Mouse (Mus musculus) forebrain, embryonic 13.5 days (tissue): ENCODE data around the gene Gtf2h4. TPM values are rescaled to one million over a fixed set of nuclear protein-coding genes. Genes with fewer than 3 reads are reported as not detected.

Source experiments
- ATAC-seq: fragments of 200-750 bp; cut with Nextera tagmentation; 2 replicates; pipeline ENCODE4 v1.8.0; 2017
- H3K27ac ChIP-seq: fragments of 300-500 bp; sonication (generic); 2 replicates; pipeline ENCODE4 v1.5.1; 2015; ENCODE audit warnings: inconsistent platforms, mild to moderate bottlenecking, moderate library complexity
- H3K27me3 ChIP-seq: fragments of 300-500 bp; sonication (generic); 2 replicates; pipeline ENCODE4 v1.6.1; 2015; ENCODE audit warnings: mild to moderate bottlenecking, inconsistent platforms
- H3K36me3 ChIP-seq: fragments of 300-500 bp; sonication (generic); 2 replicates; pipeline ENCODE4 v1.6.1; 2015; ENCODE audit warnings: mild to moderate bottlenecking, inconsistent platforms; ENCODE audit not compliant: poor library complexity, severe bottlenecking
- H3K4me1 ChIP-seq: fragments of 300-500 bp; sonication (generic); 2 replicates; pipeline ENCODE4 v1.6.1; 2015; ENCODE audit warnings: inconsistent platforms
- H3K4me2 ChIP-seq: fragments of 300-500 bp; sonication (generic); 2 replicates; pipeline ENCODE4 v1.6.1; 2015; ENCODE audit warnings: inconsistent platforms, mild to moderate bottlenecking, moderate library complexity
- H3K4me3 ChIP-seq: fragments of 300-500 bp; sonication (generic); 2 replicates; pipeline ENCODE4 v1.5.1; 2015; ENCODE audit warnings: mild to moderate bottlenecking, inconsistent platforms
- H3K9ac ChIP-seq: fragments of 300-500 bp; sonication (generic); 2 replicates; pipeline ENCODE4 v1.6.1; 2015; ENCODE audit warnings: mild to moderate bottlenecking, inconsistent platforms
- H3K9me3 ChIP-seq: fragments of 300-500 bp; sonication (generic); replicated peaks from 2 replicates; pipeline ENCODE4 v1.6.1; 2016; ENCODE audit warnings: inconsistent platforms
- WGBS: fragments of 180-500 bp; shearing (Covaris S2); methylation state at CpG from one replicate; pipeline ENCODE4 v1.1.7; 2015; 5-methylcytosine and 5-hydroxymethylcytosine counted together
- polyA plus RNA-seq: library from polyadenylated mRNA; unstranded; fragments of >200 nt; fragmentation: Nextera tagmentation; extraction: Ambion mirVana; gene quantifications from 2 replicates; pipeline ENCODE4 v1.2.1, GENCODE M21; 2015

The Gtf2h4 gene
- polyA plus RNA-seq, 1 experiment from 2014 or later: 36.3 TPM

- no peaks in the 10 kb centered on the region for H3K27me3 ChIP-seq
- 14% methylated on average over 1 of the region's 1 CpGs for WGBS
- no peak for ATAC-seq
- H3K9me3 ChIP-seq: no peaks in the 10 kb centered on the region
- no peak overlapping the region for H3K27ac ChIP-seq
- no peak overlapping the region for H3K4me2 ChIP-seq
- no peak overlapping the region for H3K4me3 ChIP-seq
- H3K36me3 ChIP-seq: no peaks in the 10 kb centered on the region
- H3K4me1 ChIP-seq: 0 out of 2 replicates have a peak, but pooled peaks cover 2% of the 10 kb centered on the region
- H3K9ac ChIP-seq: no peak overlapping the region
These were observed 39.5 kb downstream of the Gtf2h4 start for GRCm38 (mm10) chr17:35633992-35634391.

- Histone ChIP-seq H3K4me3 (no peak within 1 kb of the TSS), H3K36me3 (no peaks in the 10 kb centered on the region), H3K27ac (no peak within 1 kb of the TSS), H3K27me3 (no peaks in the 10 kb centered on the region), H3K9me3 (no peaks in the 10 kb centered on the region), H3K4me1 (no peaks in the 10 kb centered on the region), H3K9ac (no peak within 1 kb of the TSS), H3K4me2 (no peak within 1 kb of the TSS)
- 93% methylated on average over 7 of the region's 7 CpGs for WGBS
- ATAC-seq: no peak
These were observed 47.0 kb downstream of the Gtf2h4 start, which contains the start of gene Gm9573 for GRCm38 (mm10) chr17:35626537-35626936. Gene Gm9573 (minus strand): TSS chr17:35626637.

Other genes starting within 250 kb of the Gtf2h4 start
- 0.22 and 0.43 TPM in 2 replicates for gene H2-Q6, start 248.9 kb downstream of the Gtf2h4 start, polyA plus RNA-seq
- gene H2-Q7, start 234.6 kb downstream of the Gtf2h4 start, polyA plus RNA-seq: 2.1 and 2.5 TPM in 2 replicates
- 0.55 TPM in 1 of 2 replicates, not detected in the other for gene H2-Q10, start 203.7 kb downstream of the Gtf2h4 start, polyA plus RNA-seq
- gene Pou5f1, start 167.7 kb downstream of the Gtf2h4 start, polyA plus RNA-seq: not detected in 2 replicates
- gene Tcf19, start 156.9 kb downstream of the Gtf2h4 start, polyA plus RNA-seq: 54.4 and 55.5 TPM in 2 replicates
- gene Cchcr1, start 156.6 kb downstream of the Gtf2h4 start, polyA plus RNA-seq: 11.7 and 13.8 TPM in 2 replicates
- 1.4 and 2.1 TPM in 2 replicates for gene Psors1c2, start 140.5 kb downstream of the Gtf2h4 start, polyA plus RNA-seq
- gene Cdsn, start 121.6 kb downstream of the Gtf2h4 start, polyA plus RNA-seq: not detected in 2 replicates
- gene 2300002M23Rik, start 106.3 kb downstream of the Gtf2h4 start, polyA plus RNA-seq: not detected in 2 replicates
- not detected in 2 replicates for gene Sfta2, start 72.2 kb downstream of the Gtf2h4 start, polyA plus RNA-seq
- not detected in 2 replicates for gene Gm9573, start 47.1 kb downstream of the Gtf2h4 start, polyA plus RNA-seq
- 0.06 TPM in 1 of 2 replicates, not detected in the other for gene Mucl3, start 30.0 kb downstream of the Gtf2h4 start, polyA plus RNA-seq
- gene Vars2, start 6.1 kb downstream of the Gtf2h4 start, polyA plus RNA-seq: 12.7 and 17.0 TPM in 2 replicates
- 153 and 169 TPM in 2 replicates for gene Ddr1, start 30.9 kb upstream of the Gtf2h4 start, polyA plus RNA-seq
- 4.5 and 5.2 TPM in 2 replicates for gene Ier3, start 147.9 kb upstream of the Gtf2h4 start, polyA plus RNA-seq
- 57.0 and 57.7 TPM in 2 replicates for gene Flot1, start 149.5 kb upstream of the Gtf2h4 start, polyA plus RNA-seq
- gene Tubb5, start 164.6 kb upstream of the Gtf2h4 start, polyA plus RNA-seq: 1,790 and 1,841 TPM in 2 replicates
- gene Mdc1, start 167.8 kb upstream of the Gtf2h4 start, polyA plus RNA-seq: 15.1 and 18.4 TPM in 2 replicates
- gene Nrm, start 187.6 kb upstream of the Gtf2h4 start, polyA plus RNA-seq: 41.3 and 47.9 TPM in 2 replicates
- gene Ppp1r18, start 191.9 kb upstream of the Gtf2h4 start, polyA plus RNA-seq: 20.9 and 22.7 TPM in 2 replicates
- 38.6 and 39.9 TPM in 2 replicates for gene Dhx16, start 206.1 kb upstream of the Gtf2h4 start, polyA plus RNA-seq
- gene 2310061I04Rik, start 223.7 kb upstream of the Gtf2h4 start, polyA plus RNA-seq: 31.6 and 36.6 TPM in 2 replicates
- gene Atat1, start 236.3 kb upstream of the Gtf2h4 start, polyA plus RNA-seq: 331 and 355 TPM in 2 replicates
- 57.1 and 62.2 TPM in 2 replicates for gene Mrps18b, start 242.7 kb upstream of the Gtf2h4 start, polyA plus RNA-seq
- gene Ppp1r10, start 242.7 kb upstream of the Gtf2h4 start, polyA plus RNA-seq: 51.8 and 52.2 TPM in 2 replicates